Mouse (Mus musculus) hindbrain, embryonic 12.5 days (tissue): Measurements from ENCODE around the gene Stk31. TPM values are rescaled to one million over a fixed set of nuclear protein-coding genes. Genes with fewer than 3 reads are reported as not detected.

Experiments used
- ATAC-seq: fragments of 200-750 bp; cut with Nextera tagmentation; 2 replicates; pipeline ENCODE4 v1.8.0; 2017; ENCODE audit warnings: moderate TSS enrichment; ENCODE audit not compliant: low FRiP score
- H3K27ac ChIP-seq: fragments of 300-500 bp; sonication (generic); 2 replicates; pipeline ENCODE4 v1.5.1; 2016; ENCODE audit warnings: mild to moderate bottlenecking
- H3K27me3 ChIP-seq: fragments of 300-500 bp; sonication (generic); 2 replicates; pipeline ENCODE4 v1.6.1; 2016; ENCODE audit warnings: mild to moderate bottlenecking
- H3K36me3 ChIP-seq: fragments of 300-500 bp; sonication (generic); 2 replicates; pipeline ENCODE4 v1.6.1; 2016; ENCODE audit warnings: mild to moderate bottlenecking
- H3K4me1 ChIP-seq: fragments of 300-500 bp; sonication (generic); 2 replicates; pipeline ENCODE4 v1.6.1; 2016
- H3K4me2 ChIP-seq: fragments of 300-500 bp; sonication (generic); replicated peaks from 2 replicates; pipeline ENCODE4 v1.6.1; 2016; ENCODE audit warnings: mild to moderate bottlenecking
- H3K4me3 ChIP-seq: fragments of 300-500 bp; sonication (generic); 2 replicates; pipeline ENCODE4 v1.5.1; 2016; ENCODE audit warnings: mild to moderate bottlenecking
- H3K9ac ChIP-seq: fragments of 300-500 bp; sonication (generic); 2 replicates; pipeline ENCODE4 v1.6.1; 2016; ENCODE audit warnings: mild to moderate bottlenecking, moderate library complexity
- H3K9me3 ChIP-seq: fragments of 300-500 bp; sonication (generic); replicated peaks from 2 replicates; pipeline ENCODE4 v1.6.1; 2016; ENCODE audit warnings: mild to moderate bottlenecking
- WGBS: fragments of 180-500 bp; shearing (Covaris S2); methylation state at CpG from one replicate; pipeline ENCODE4 v1.1.7; 2016; 5-methylcytosine and 5-hydroxymethylcytosine counted together
- polyA plus RNA-seq: library from polyadenylated mRNA; unstranded; fragments of >200 nt; fragmentation: Nextera tagmentation; extraction: Ambion mirVana; gene quantifications from 2 replicates; pipeline ENCODE4 v1.2.1, GENCODE M21; 2016

Stk31 gene
- polyA plus RNA-seq = 0.15 and 0.16 TPM in 2 replicates

- Histone ChIP-seq H3K4me2 (no peak within 1 kb of the TSS), H3K4me3 (no peak within 1 kb of the TSS), H3K9ac (no peak within 1 kb of the TSS), H3K27ac (no peak within 1 kb of the TSS), H3K36me3 (no peaks in the 10 kb centered on the region), H3K4me1 (no peaks in the 10 kb centered on the region), H3K27me3 (no peaks in the 10 kb centered on the region), H3K9me3 (no peaks in the 10 kb centered on the region)
- WGBS = 85% methylated on average over 34 of the region's 34 CpGs
- ATAC-seq = no peak
Measured at GRCm38 (mm10) chr6:49395316-49395715, at the start of gene Stk31. Gene Stk31, plus strand, starts transcription at chr6:49395604.

- no peak for ATAC-seq
- H3K4me2 ChIP-seq = no peak overlapping the region
- no peak overlapping the region for H3K9ac ChIP-seq
- no peak overlapping the region for H3K4me3 ChIP-seq
- no peaks in the 10 kb centered on the region for H3K36me3 ChIP-seq
- no peak overlapping the region for H3K27ac ChIP-seq
- WGBS = 90% methylated on average over 7 of the region's 7 CpGs
- H3K9me3 ChIP-seq = 0 out of 2 replicates have a peak, but pooled peaks cover 2% of the 10 kb centered on the region
- no peaks in the 10 kb centered on the region for H3K27me3 ChIP-seq
- no peaks in the 10 kb centered on the region for H3K4me1 ChIP-seq
Measured at GRCm38 (mm10) chr6:49349826-49350225, 45.6 kb upstream of the Stk31 start.

- WGBS = 81% methylated on average over 3 of the region's 3 CpGs
- no peaks in the 10 kb centered on the region for H3K36me3 ChIP-seq
- ATAC-seq = no peak
- H3K4me3 ChIP-seq = no peak overlapping the region
- no peak overlapping the region for H3K9ac ChIP-seq
- H3K4me2 ChIP-seq = no peak overlapping the region
- H3K4me1 ChIP-seq = no peaks in the 10 kb centered on the region
- H3K9me3 ChIP-seq = 0 out of 2 replicates have a peak, but pooled peaks cover 2% of the 10 kb centered on the region
- no peak overlapping the region for H3K27ac ChIP-seq
- no peaks in the 10 kb centered on the region for H3K27me3 ChIP-seq
Measured at GRCm38 (mm10) chr6:49354613-49355012, 40.8 kb upstream of the Stk31 start.

- ATAC-seq = no peak
- Histone ChIP-seq H3K27ac (no peak overlapping the region), H3K36me3 (no peaks in the 10 kb centered on the region), H3K4me2 (no peak overlapping the region), H3K9me3 (no peaks in the 10 kb centered on the region), H3K27me3 (no peaks in the 10 kb centered on the region), H3K4me1 (no peaks in the 10 kb centered on the region), H3K4me3 (no peak overlapping the region), H3K9ac (no peak overlapping the region)
- 72% methylated on average over 4 of the region's 4 CpGs for WGBS
Measured at GRCm38 (mm10) chr6:49355171-49355570, 40.2 kb upstream of the Stk31 start.

- H3K4me3 ChIP-seq = no peak overlapping the region
- no peak overlapping the region for H3K4me2 ChIP-seq
- H3K9me3 ChIP-seq = no peaks in the 10 kb centered on the region
- no peaks in the 10 kb centered on the region for H3K27me3 ChIP-seq
- H3K27ac ChIP-seq = no peak overlapping the region
- H3K36me3 ChIP-seq = no peaks in the 10 kb centered on the region
- no peaks in the 10 kb centered on the region for H3K4me1 ChIP-seq
- ATAC-seq = no peak
- no peak overlapping the region for H3K9ac ChIP-seq
Measured at GRCm38 (mm10) chr6:49360420-49360819, 35.0 kb upstream of the Stk31 start.

GRCm38 (mm10) chr6:49367159-49368054, 28.0 kb upstream of the Stk31 start, which contains the start of gene Fam221a:
Gene Fam221a, plus strand, starts transcription at chr6:49367739.
- no peaks in the 10 kb centered on the region for H3K36me3 ChIP-seq
- 4% methylated on average over 41 of the region's 49 CpGs for WGBS
- peak; percentile 97 for ATAC-seq
- no peaks in the 10 kb centered on the region for H3K9me3 ChIP-seq
- peak within 1 kb of the TSS; percentile 67 for H3K9ac ChIP-seq
- peak within 1 kb of the TSS; percentile 85 for H3K4me2 ChIP-seq
- peaks cover 6% of the 10 kb centered on the region for H3K4me1 ChIP-seq
- peak within 1 kb of the TSS; percentile 57 for H3K4me3 ChIP-seq
- no peak within 1 kb of the TSS for H3K27ac ChIP-seq
- no peaks in the 10 kb centered on the region for H3K27me3 ChIP-seq

- Histone ChIP-seq H3K4me3 (peak overlapping the region; percentile 57), H3K4me2 (peak overlapping the region; percentile 85), H3K27me3 (no peaks in the 10 kb centered on the region), H3K9ac (peak overlapping the region; percentile 67), H3K36me3 (no peaks in the 10 kb centered on the region), H3K4me1 (peaks cover 6% of the 10 kb centered on the region), H3K9me3 (no peaks in the 10 kb centered on the region), H3K27ac (no peak overlapping the region)
- WGBS = 44% methylated on average over 3 of the region's 3 CpGs
- ATAC-seq = no peak
Measured at GRCm38 (mm10) chr6:49368212-49368611, 27.2 kb upstream of the Stk31 start.

GRCm38 (mm10) chr6:49372705-49373104, 22.7 kb upstream of the Stk31 start:
- Histone ChIP-seq H3K27ac (no peak overlapping the region), H3K4me3 (no peak overlapping the region), H3K27me3 (no peaks in the 10 kb centered on the region), H3K9me3 (no peaks in the 10 kb centered on the region), H3K4me2 (no peak overlapping the region), H3K9ac (no peak overlapping the region), H3K36me3 (no peaks in the 10 kb centered on the region), H3K4me1 (peaks cover 8% of the 10 kb centered on the region)
- ATAC-seq = no peak
- WGBS = 84% methylated on average over 4 of the region's 4 CpGs

GRCm38 (mm10) chr6:49373943-49374342, 21.5 kb upstream of the Stk31 start:
- Histone ChIP-seq H3K4me1 (0 out of 2 replicates have a peak, but pooled peaks cover 2% of the 10 kb centered on the region), H3K27ac (no peak overlapping the region), H3K9me3 (no peaks in the 10 kb centered on the region), H3K36me3 (no peaks in the 10 kb centered on the region), H3K4me2 (no peak overlapping the region), H3K27me3 (no peaks in the 10 kb centered on the region), H3K9ac (no peak overlapping the region), H3K4me3 (no peak overlapping the region)
- WGBS = 86% methylated on average over 2 of the region's 2 CpGs
- no peak for ATAC-seq

GRCm38 (mm10) chr6:49378328-49378727, 17.1 kb upstream of the Stk31 start:
- Histone ChIP-seq H3K4me2 (no peak overlapping the region), H3K4me3 (no peak overlapping the region), H3K4me1 (0 out of 2 replicates have a peak, but pooled peaks cover 2% of the 10 kb centered on the region), H3K27ac (no peak overlapping the region), H3K9me3 (no peaks in the 10 kb centered on the region), H3K36me3 (no peaks in the 10 kb centered on the region), H3K9ac (no peak overlapping the region), H3K27me3 (no peaks in the 10 kb centered on the region)
- no peak for ATAC-seq
- WGBS = 65% methylated on average over 12 of the region's 12 CpGs

GRCm38 (mm10) chr6:49394276-49394675, 1.1 kb upstream of the Stk31 start:
- no peaks in the 10 kb centered on the region for H3K9me3 ChIP-seq
- WGBS = 52% methylated on average over 1 of the region's 1 CpGs
- no peak overlapping the region for H3K4me2 ChIP-seq
- ATAC-seq = no peak
- no peak overlapping the region for H3K27ac ChIP-seq
- no peaks in the 10 kb centered on the region for H3K36me3 ChIP-seq
- H3K27me3 ChIP-seq = no peaks in the 10 kb centered on the region
- H3K4me1 ChIP-seq = no peaks in the 10 kb centered on the region
- no peak overlapping the region for H3K9ac ChIP-seq
- no peak overlapping the region for H3K4me3 ChIP-seq

GRCm38 (mm10) chr6:49397466-49397865, 2.1 kb downstream of the Stk31 start:
- H3K27me3 ChIP-seq = no peaks in the 10 kb centered on the region
- H3K4me2 ChIP-seq = no peak overlapping the region
- H3K9ac ChIP-seq = no peak overlapping the region
- H3K4me1 ChIP-seq = no peaks in the 10 kb centered on the region
- no peak for ATAC-seq
- no peaks in the 10 kb centered on the region for H3K9me3 ChIP-seq
- H3K27ac ChIP-seq = no peak overlapping the region
- no peak overlapping the region for H3K4me3 ChIP-seq
- no peaks in the 10 kb centered on the region for H3K36me3 ChIP-seq

- no peak for ATAC-seq
- no peak overlapping the region for H3K9ac ChIP-seq
- no peak overlapping the region for H3K4me2 ChIP-seq
Measured at GRCm38 (mm10) chr6:49398365-49398764, 3.0 kb downstream of the Stk31 start.

More at GRCm38 (mm10) chr6:49398365-49398764, 3.0 kb downstream of the Stk31 start:
- no peaks in the 10 kb centered on the region for H3K36me3 ChIP-seq
- no peak overlapping the region for H3K4me3 ChIP-seq
- no peaks in the 10 kb centered on the region for H3K9me3 ChIP-seq
- no peaks in the 10 kb centered on the region for H3K27me3 ChIP-seq
- no peak overlapping the region for H3K27ac ChIP-seq
- H3K4me1 ChIP-seq = no peaks in the 10 kb centered on the region
